Mouse (Mus musculus): Measurements from ENCODE around the gene Ftl1. TPM values are rescaled to one million over a fixed set of nuclear protein-coding genes. Genes with fewer than 3 reads are reported as not detected.
"Not testable (repeated sequence)": the region's sequence is repeated elsewhere in the genome, so short reads cannot be mapped to it uniquely, and the experiment has no call there.

Ftl1 gene
- polyA plus RNA-seq, 1 experiment from 2014 or later = 3,045 TPM

DNA sequence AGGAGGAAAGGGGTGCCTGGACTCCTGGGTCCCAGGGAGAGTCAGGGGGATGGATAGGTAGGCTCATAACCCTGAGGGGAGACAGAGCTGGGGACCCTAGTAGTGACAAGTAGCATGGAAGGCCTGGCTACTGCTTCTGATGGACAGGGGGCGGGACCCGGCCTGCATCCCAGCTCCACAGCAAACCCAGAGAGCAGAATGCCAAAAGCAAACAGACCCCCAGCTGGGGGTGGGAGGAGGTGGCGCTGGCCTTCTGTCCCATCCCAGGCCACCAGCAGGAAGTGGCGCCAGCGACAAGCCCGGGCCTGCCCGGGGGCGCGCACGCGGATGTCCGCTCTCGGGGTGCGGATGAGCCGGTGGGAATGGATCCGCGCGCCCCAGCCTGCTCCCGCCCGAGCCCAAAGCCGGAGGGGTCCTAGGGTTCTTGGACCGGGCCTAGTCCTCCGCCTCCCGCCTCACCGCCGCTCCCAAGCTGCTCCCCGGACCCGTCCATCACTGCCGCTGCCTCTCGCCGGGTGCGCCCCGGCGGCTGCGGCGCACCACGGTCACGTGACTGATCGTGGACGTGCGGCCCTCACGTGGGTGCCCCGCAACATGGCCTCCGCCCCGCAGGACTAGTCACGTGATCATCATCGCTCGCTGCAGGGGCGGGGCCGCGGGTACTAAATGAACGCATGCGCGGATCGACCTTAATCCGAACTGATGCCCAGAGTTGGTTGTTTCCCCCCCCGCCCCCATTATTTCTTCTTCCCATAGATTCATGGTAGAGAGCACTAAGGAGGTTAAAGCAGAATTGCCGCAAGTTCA lies 6.8 kb upstream of the Ftl1 start, which contains the start of gene Bax:
Bax (minus strand) TSS at position 616 of the 807 bp plus-strand sequence.
- Histone ChIP-seq H3K27me3 (ENCODE audit: control insufficient read depth, insufficient read depth, low read length) (no peaks in the 10 kb centered on the region), H3K27ac (ENCODE audit: low read length) (peak within 1 kb of the TSS; percentile 53), H3K4me3 (ENCODE audit: low read length) (peak within 1 kb of the TSS; percentile 86), H3K36me3 (ENCODE audit: control insufficient read depth, insufficient read depth) (peaks cover 20% of the 10 kb centered on the region), H3K9ac (ENCODE audit: low read length) (peak within 1 kb of the TSS; percentile 81), H3K9me3 (replicated peaks; ENCODE audit: control insufficient read depth, low read length) (no peaks in the 10 kb centered on the region), H3K4me1 (ENCODE audit: control insufficient read depth, insufficient read depth, low read length) (peaks cover 11% of the 10 kb centered on the region), H3K4me2 (ENCODE audit: low read depth, low read length) (peak within 1 kb of the TSS; percentile 71)
- peak; percentile 81 for ATAC-seq (replicated peaks; ENCODE audit: extremely low read depth, insufficient read depth, low FRiP score)
- WGBS = under 1% methylated on average over 58 of the region's 58 CpGs

DNA sequence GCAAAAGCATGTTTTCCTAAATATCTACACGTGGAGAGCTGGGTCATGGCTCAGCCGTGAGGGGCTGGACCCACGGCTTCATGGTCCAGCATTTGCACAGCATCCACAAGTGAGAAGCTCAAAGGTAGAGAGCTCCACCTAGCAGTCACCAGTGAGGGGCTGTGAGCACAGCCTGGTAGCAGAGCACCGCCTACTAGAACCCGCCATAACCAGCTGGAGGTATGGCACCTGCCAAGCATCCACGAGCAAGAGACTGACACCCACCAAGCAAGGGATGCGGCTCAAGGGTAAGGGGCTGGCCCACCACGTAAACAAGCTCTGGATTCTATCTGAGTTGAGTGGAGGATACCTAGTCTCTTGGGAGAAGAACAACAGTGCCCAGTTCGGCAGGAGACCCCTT lies 5.9 kb upstream of the Ftl1 start:
- peak overlapping the region; percentile 81 for H3K9ac ChIP-seq (ENCODE audit: low read length)
- peak overlapping the region; percentile 86 for H3K4me3 ChIP-seq (ENCODE audit: low read length)
- ATAC-seq (replicated peaks; ENCODE audit: extremely low read depth, insufficient read depth, low FRiP score) = no peak
- H3K4me1 ChIP-seq (ENCODE audit: control insufficient read depth, insufficient read depth, low read length) = peaks cover 18% of the 10 kb centered on the region
- peaks cover 20% of the 10 kb centered on the region for H3K36me3 ChIP-seq (ENCODE audit: control insufficient read depth, insufficient read depth)
- H3K9me3 ChIP-seq (replicated peaks; ENCODE audit: control insufficient read depth, low read length) = no peaks in the 10 kb centered on the region
- H3K27me3 ChIP-seq (ENCODE audit: control insufficient read depth, insufficient read depth, low read length) = no peaks in the 10 kb centered on the region
- H3K27ac ChIP-seq (ENCODE audit: low read length) = no peak overlapping the region
- peak overlapping the region; percentile 71 for H3K4me2 ChIP-seq (ENCODE audit: low read depth, low read length)
- WGBS = 73% methylated on average over 9 of the region's 9 CpGs

GRCm38 (mm10) chr7:45465112-45465511 lies 5.4 kb upstream of the Ftl1 start:
- no peak overlapping the region for H3K4me2 ChIP-seq (ENCODE audit: low read depth, low read length)
- 93% methylated on average over 12 of the region's 12 CpGs for WGBS

DNA sequence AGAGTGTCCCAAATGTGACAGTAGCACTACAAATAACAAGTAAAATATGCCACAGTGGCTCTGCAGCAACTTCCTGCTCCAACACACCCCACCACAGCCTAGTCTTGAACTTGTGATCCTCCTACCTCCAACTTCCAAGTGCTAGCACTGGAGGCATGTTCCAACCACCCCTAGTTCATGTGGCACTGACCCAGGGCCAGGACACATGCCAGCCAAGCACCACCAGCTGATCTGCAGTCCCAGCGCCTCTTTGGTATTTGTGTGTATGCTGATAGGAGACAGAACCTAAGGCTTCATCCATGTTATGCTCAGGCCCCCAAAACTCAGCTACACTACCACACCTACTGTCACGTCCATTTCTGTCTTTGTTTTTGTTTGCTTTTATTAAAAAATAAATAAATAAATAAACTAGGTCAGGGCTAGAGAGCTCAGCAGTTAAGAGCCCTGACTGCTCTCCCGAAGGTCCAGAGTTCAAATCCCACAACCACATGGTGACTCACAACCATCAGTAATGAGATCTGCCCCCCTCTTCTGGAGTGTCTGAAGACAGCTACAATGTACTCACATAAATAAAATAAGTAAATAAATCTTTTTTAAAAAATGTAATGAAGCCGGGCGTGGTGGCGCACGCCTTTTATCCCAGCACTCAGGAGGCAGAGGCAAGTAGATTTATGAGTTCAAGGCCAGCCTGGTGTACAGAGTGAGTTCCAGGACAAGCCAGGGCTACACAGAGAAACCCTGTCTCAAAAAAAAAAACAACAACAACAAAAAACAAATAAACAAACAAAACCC lies 4.5 kb upstream of the Ftl1 start:
- Histone ChIP-seq H3K4me3 (ENCODE audit: low read length) (no peak overlapping the region), H3K9ac (ENCODE audit: low read length) (no peak overlapping the region), H3K4me1 (ENCODE audit: control insufficient read depth, insufficient read depth, low read length) (peaks cover 24% of the 10 kb centered on the region), H3K36me3 (ENCODE audit: control insufficient read depth, insufficient read depth) (peaks cover 20% of the 10 kb centered on the region), H3K4me2 (ENCODE audit: low read depth, low read length) (no peak overlapping the region), H3K9me3 (replicated peaks; ENCODE audit: control insufficient read depth, low read length) (no peaks in the 10 kb centered on the region), H3K27ac (ENCODE audit: low read length) (no peak overlapping the region), H3K27me3 (ENCODE audit: control insufficient read depth, insufficient read depth, low read length) (no peaks in the 10 kb centered on the region)
- ATAC-seq (replicated peaks; ENCODE audit: extremely low read depth, insufficient read depth, low FRiP score) = no peak
- 90% methylated on average over 7 of the region's 7 CpGs for WGBS

More at GRCm38 (mm10) chr7:45465112-45465511, 5.4 kb upstream of the Ftl1 start:
- Histone ChIP-seq H3K9ac (ENCODE audit: low read length) (no peak overlapping the region), H3K27ac (ENCODE audit: low read length) (no peak overlapping the region), H3K9me3 (replicated peaks; ENCODE audit: control insufficient read depth, low read length) (no peaks in the 10 kb centered on the region), H3K4me3 (ENCODE audit: low read length) (no peak overlapping the region), H3K36me3 (ENCODE audit: control insufficient read depth, insufficient read depth) (peaks cover 20% of the 10 kb centered on the region), H3K27me3 (ENCODE audit: control insufficient read depth, insufficient read depth, low read length) (no peaks in the 10 kb centered on the region), H3K4me1 (ENCODE audit: control insufficient read depth, insufficient read depth, low read length) (peaks cover 22% of the 10 kb centered on the region)
- ATAC-seq (replicated peaks; ENCODE audit: extremely low read depth, insufficient read depth, low FRiP score) = no peak

DNA sequence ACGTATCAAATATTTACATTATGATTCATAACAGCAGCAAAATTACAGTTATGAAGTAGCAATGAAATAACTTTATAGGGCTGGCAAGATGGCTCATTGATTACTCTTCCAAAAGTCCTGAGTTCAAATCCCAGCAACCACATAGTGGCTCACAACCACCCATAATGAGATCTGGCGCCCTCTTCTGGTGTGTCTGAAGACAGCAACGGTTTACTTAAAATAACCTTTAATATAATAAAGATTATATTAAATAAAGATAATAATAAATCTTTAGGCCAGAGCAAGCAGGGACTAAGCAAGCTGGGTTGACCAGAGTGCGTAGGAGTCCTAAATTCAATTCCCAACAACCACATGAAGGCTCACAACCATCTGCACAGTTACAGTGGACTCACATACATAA lies 3.2 kb upstream of the Ftl1 start:
- H3K9me3 ChIP-seq (replicated peaks; ENCODE audit: control insufficient read depth, low read length); H3K27ac ChIP-seq (ENCODE audit: low read length); H3K4me2 ChIP-seq (ENCODE audit: low read depth, low read length); H3K4me3 ChIP-seq (ENCODE audit: low read length); H3K27me3 ChIP-seq (ENCODE audit: control insufficient read depth, insufficient read depth, low read length); ATAC-seq (replicated peaks; ENCODE audit: extremely low read depth, insufficient read depth, low FRiP score); H3K9ac ChIP-seq (ENCODE audit: low read length): not testable (repeated sequence)
- peaks cover 24% of the 10 kb centered on the region for H3K36me3 ChIP-seq (ENCODE audit: control insufficient read depth, insufficient read depth)
- 76% methylated on average over 4 of the region's 4 CpGs for WGBS
- peaks cover 29% of the 10 kb centered on the region for H3K4me1 ChIP-seq (ENCODE audit: control insufficient read depth, insufficient read depth, low read length)

DNA sequence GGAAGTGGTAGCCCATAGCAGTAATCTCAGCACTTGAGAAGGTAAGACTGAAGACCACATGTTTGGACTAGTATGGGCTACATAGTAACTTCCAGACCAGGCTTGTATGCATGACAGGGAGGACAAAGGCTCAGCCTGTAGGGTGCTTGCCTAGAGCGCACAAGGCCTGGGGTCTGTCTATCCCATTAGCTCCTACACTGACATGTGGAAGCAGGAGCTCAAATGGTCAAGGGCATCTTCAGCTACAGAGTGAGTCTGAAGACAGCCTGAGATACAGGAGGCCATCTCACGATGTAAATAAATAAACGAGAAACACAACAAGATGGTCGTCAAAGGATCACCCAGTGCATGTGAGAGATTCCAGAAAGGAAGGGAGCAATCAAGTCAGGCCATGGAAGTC lies 2.6 kb upstream of the Ftl1 start:
- no peak overlapping the region for H3K4me3 ChIP-seq (ENCODE audit: low read length)
- peaks cover 33% of the 10 kb centered on the region for H3K4me1 ChIP-seq (ENCODE audit: control insufficient read depth, insufficient read depth, low read length)
- peaks cover 28% of the 10 kb centered on the region for H3K36me3 ChIP-seq (ENCODE audit: control insufficient read depth, insufficient read depth)
- no peak overlapping the region for H3K27ac ChIP-seq (ENCODE audit: low read length)
- H3K4me2 ChIP-seq (ENCODE audit: low read depth, low read length) = no peak overlapping the region
- 88% methylated on average over 4 of the region's 4 CpGs for WGBS
- no peaks in the 10 kb centered on the region for H3K9me3 ChIP-seq (replicated peaks; ENCODE audit: control insufficient read depth, low read length)
- no peak for ATAC-seq (replicated peaks; ENCODE audit: extremely low read depth, insufficient read depth, low FRiP score)
- H3K9ac ChIP-seq (ENCODE audit: low read length) = no peak overlapping the region
- H3K27me3 ChIP-seq (ENCODE audit: control insufficient read depth, insufficient read depth, low read length) = no peaks in the 10 kb centered on the region

DNA sequence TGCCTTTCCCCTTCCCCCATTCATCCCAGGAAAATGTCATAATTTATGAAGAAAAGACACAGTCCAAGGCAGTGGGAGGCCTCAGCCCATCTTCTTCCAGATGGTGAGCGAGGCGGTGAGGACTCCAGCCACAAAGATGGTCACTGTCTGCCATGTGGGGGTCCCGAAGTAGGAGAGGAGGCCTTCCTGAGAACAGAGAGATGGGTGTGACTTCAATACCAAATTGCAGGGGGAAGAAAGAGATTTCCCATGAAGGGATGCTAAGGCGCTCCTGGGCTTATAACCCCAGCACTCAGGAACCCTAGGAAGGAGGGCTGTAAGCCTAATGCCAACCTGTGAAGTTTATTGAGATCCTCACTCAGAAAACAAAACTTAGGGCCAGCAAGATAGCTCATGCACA lies 2.1 kb upstream of the Ftl1 start:
- WGBS = 93% methylated on average over 4 of the region's 4 CpGs
- Histone ChIP-seq H3K4me1 (ENCODE audit: control insufficient read depth, insufficient read depth, low read length) (peaks cover 35% of the 10 kb centered on the region), H3K27me3 (ENCODE audit: control insufficient read depth, insufficient read depth, low read length) (no peaks in the 10 kb centered on the region), H3K4me3 (ENCODE audit: low read length) (no peak overlapping the region), H3K9ac (ENCODE audit: low read length) (no peak overlapping the region), H3K36me3 (ENCODE audit: control insufficient read depth, insufficient read depth) (peaks cover 31% of the 10 kb centered on the region), H3K4me2 (ENCODE audit: low read depth, low read length) (no peak overlapping the region), H3K9me3 (replicated peaks; ENCODE audit: control insufficient read depth, low read length) (no peaks in the 10 kb centered on the region), H3K27ac (ENCODE audit: low read length) (no peak overlapping the region; the same call in 1 of the 2 replicates)
- no peak for ATAC-seq (replicated peaks; ENCODE audit: extremely low read depth, insufficient read depth, low FRiP score)

- Histone ChIP-seq H3K27ac (ENCODE audit: low read length) (peak overlapping the region; percentile 90), H3K9ac (ENCODE audit: low read length) (peak overlapping the region; percentile 75; the same call in 1 of the 2 replicates), H3K4me2 (ENCODE audit: low read depth, low read length) (peak overlapping the region; percentile 21; the same call in 1 of the 2 replicates), H3K4me3 (ENCODE audit: low read length) (no peak overlapping the region), H3K4me1 (ENCODE audit: control insufficient read depth, insufficient read depth, low read length) (peaks cover 40% of the 10 kb centered on the region), H3K36me3 (ENCODE audit: control insufficient read depth, insufficient read depth) (peaks cover 31% of the 10 kb centered on the region), H3K9me3 (replicated peaks; ENCODE audit: control insufficient read depth, low read length) (no peaks in the 10 kb centered on the region), H3K27me3 (ENCODE audit: control insufficient read depth, insufficient read depth, low read length) (no peaks in the 10 kb centered on the region)
- no peak for ATAC-seq (replicated peaks; ENCODE audit: extremely low read depth, insufficient read depth, low FRiP score)
- WGBS = 50% methylated on average over 5 of the region's 5 CpGs
These were observed 1.6 kb upstream of the Ftl1 start for GRCm38 (mm10) chr7:45461326-45461725.

Measured in heart, embryonic 16.5 days (tissue).